Mouse (Mus musculus) lung, postnatal 0 days (tissue): ENCODE measurements around the gene Pde4d.

ENCODE experiments used
- CTCF ChIP-seq: IDR thresholded peaks from 2 replicates; pipeline ENCODE4 v1.5.1; 2016; ENCODE audit warnings: antibody characterized with exemption, mild to moderate bottlenecking
- EP300 ChIP-seq: IDR thresholded peaks from 2 replicates; pipeline ENCODE4 v1.6.1; 2016; ENCODE audit warnings: antibody characterized with exemption, mild to moderate bottlenecking, control low read depth

- TF ChIP-seq CTCF (no peak), EP300 (no peak)
Observed at GRCm38 (mm10) chr13:109168556-109169334, 719.0 kb downstream of the Pde4d start.
